Mouse (Mus musculus): ENCODE measurements around the gene Eml4. TPM values are rescaled to one million over a fixed set of nuclear protein-coding genes. Genes with fewer than 3 reads are reported as not detected.
A peak's percentile ranks its signal among the peaks of the same experiment; 100 is the strongest.

The Eml4 gene
- polyA plus RNA-seq, 1 experiment from 2014 or later = 4.7 TPM

- no peaks in the 10 kb centered on the region; the same call in 1 of the 2 replicates for H3K4me1 ChIP-seq (ENCODE audit: control insufficient read depth, low read depth, low read length)
- H3K4me2 ChIP-seq (ENCODE audit: low read depth, low read length) = no peak overlapping the region
- H3K27me3 ChIP-seq (ENCODE audit: control insufficient read depth, insufficient read depth, low read depth, low read length) = no peaks in the 10 kb centered on the region
- H3K4me3 ChIP-seq (ENCODE audit: low read depth, low read length) = no peak overlapping the region
- no peak for ATAC-seq (ENCODE audit: low read depth)
- H3K9ac ChIP-seq (ENCODE audit: low read depth, low read length) = no peak overlapping the region
- no peak overlapping the region for H3K27ac ChIP-seq (ENCODE audit: low read length)
- 64% methylated on average over 3 of the region's 3 CpGs for WGBS (ENCODE audit: insufficient replicate concordance)
- H3K9me3 ChIP-seq (replicated peaks; ENCODE audit: control insufficient read depth, low read length) = no peaks in the 10 kb centered on the region
- no peaks in the 10 kb centered on the region for H3K36me3 ChIP-seq (ENCODE audit: control insufficient read depth, insufficient read depth)
Observed at GRCm38 (mm10) chr17:83387161-83387560, 36.4 kb downstream of the Eml4 start.

GRCm38 (mm10) chr17:83394013-83394412 lies 43.3 kb downstream of the Eml4 start:
- no peaks in the 10 kb centered on the region for H3K36me3 ChIP-seq (ENCODE audit: control insufficient read depth, insufficient read depth)
- no peak overlapping the region for H3K4me3 ChIP-seq (ENCODE audit: low read depth, low read length)
- no peak overlapping the region for H3K4me2 ChIP-seq (ENCODE audit: low read depth, low read length)
- H3K27ac ChIP-seq (ENCODE audit: low read length) = no peak overlapping the region
- 38% methylated on average over 3 of the region's 3 CpGs for WGBS (ENCODE audit: insufficient replicate concordance)
- H3K4me1 ChIP-seq (ENCODE audit: control insufficient read depth, low read depth, low read length) = no peaks in the 10 kb centered on the region; the same call in 1 of the 2 replicates
- no peak overlapping the region for H3K9ac ChIP-seq (ENCODE audit: low read depth, low read length)
- H3K27me3 ChIP-seq (ENCODE audit: control insufficient read depth, insufficient read depth, low read depth, low read length) = no peaks in the 10 kb centered on the region
- ATAC-seq (ENCODE audit: low read depth) = no peak
- no peaks in the 10 kb centered on the region for H3K9me3 ChIP-seq (replicated peaks; ENCODE audit: control insufficient read depth, low read length)

GRCm38 (mm10) chr17:83397571-83398100 lies 46.9 kb downstream of the Eml4 start:
- peak; percentile 35; the same call in 1 of the 2 replicates for ATAC-seq (ENCODE audit: low read depth)

GRCm38 (mm10) chr17:83398756-83399155 lies 48.0 kb downstream of the Eml4 start:
- H3K36me3 ChIP-seq (ENCODE audit: control insufficient read depth, insufficient read depth) = peaks cover 3% of the 10 kb centered on the region
- H3K4me1 ChIP-seq (ENCODE audit: control insufficient read depth, low read depth, low read length) = no peaks in the 10 kb centered on the region; the same call in 1 of the 2 replicates
- no peak overlapping the region for H3K9ac ChIP-seq (ENCODE audit: low read depth, low read length)
- no peaks in the 10 kb centered on the region for H3K9me3 ChIP-seq (replicated peaks; ENCODE audit: control insufficient read depth, low read length)
- no peak overlapping the region for H3K4me2 ChIP-seq (ENCODE audit: low read depth, low read length)
- ATAC-seq (ENCODE audit: low read depth) = no peak
- WGBS (ENCODE audit: insufficient replicate concordance) = 65% methylated on average over 1 of the region's 1 CpGs
- H3K27me3 ChIP-seq (ENCODE audit: control insufficient read depth, insufficient read depth, low read depth, low read length) = no peaks in the 10 kb centered on the region
- H3K27ac ChIP-seq (ENCODE audit: low read length) = no peak overlapping the region
- H3K4me3 ChIP-seq (ENCODE audit: low read depth, low read length) = no peak overlapping the region

More at GRCm38 (mm10) chr17:83397571-83398100, 46.9 kb downstream of the Eml4 start:
- Histone ChIP-seq H3K4me3 (ENCODE audit: low read depth, low read length) (no peak overlapping the region), H3K36me3 (ENCODE audit: control insufficient read depth, insufficient read depth) (no peaks in the 10 kb centered on the region), H3K27ac (ENCODE audit: low read length) (peak overlapping the region; percentile 65), H3K27me3 (ENCODE audit: control insufficient read depth, insufficient read depth, low read depth, low read length) (no peaks in the 10 kb centered on the region), H3K4me1 (ENCODE audit: control insufficient read depth, low read depth, low read length) (no peaks in the 10 kb centered on the region; the same call in 1 of the 2 replicates), H3K9me3 (replicated peaks; ENCODE audit: control insufficient read depth, low read length) (no peaks in the 10 kb centered on the region), H3K9ac (ENCODE audit: low read depth, low read length) (no peak overlapping the region), H3K4me2 (ENCODE audit: low read depth, low read length) (no peak overlapping the region)
- 13% methylated on average over 6 of the region's 6 CpGs for WGBS (ENCODE audit: insufficient replicate concordance)

- Histone ChIP-seq H3K27ac (ENCODE audit: low read length) (no peak overlapping the region), H3K4me1 (ENCODE audit: control insufficient read depth, low read depth, low read length) (no peaks in the 10 kb centered on the region), H3K4me2 (ENCODE audit: low read depth, low read length) (no peak overlapping the region), H3K27me3 (ENCODE audit: control insufficient read depth, insufficient read depth, low read depth, low read length) (no peaks in the 10 kb centered on the region), H3K36me3 (ENCODE audit: control insufficient read depth, insufficient read depth) (no peaks in the 10 kb centered on the region), H3K9me3 (replicated peaks; ENCODE audit: control insufficient read depth, low read length) (no peaks in the 10 kb centered on the region), H3K4me3 (ENCODE audit: low read depth, low read length) (no peak overlapping the region), H3K9ac (ENCODE audit: low read depth, low read length) (no peak overlapping the region)
- WGBS (ENCODE audit: insufficient replicate concordance) = 70% methylated on average over 4 of the region's 4 CpGs
- no peak for ATAC-seq (ENCODE audit: low read depth)
Observed at GRCm38 (mm10) chr17:83430607-83431006, 79.9 kb downstream of the Eml4 start.

- Histone ChIP-seq H3K27ac (ENCODE audit: low read length) (no peak overlapping the region), H3K4me1 (ENCODE audit: control insufficient read depth, low read depth, low read length) (no peaks in the 10 kb centered on the region), H3K36me3 (ENCODE audit: control insufficient read depth, insufficient read depth) (no peaks in the 10 kb centered on the region; the same call in 1 of the 2 replicates), H3K4me2 (ENCODE audit: low read depth, low read length) (no peak overlapping the region), H3K9me3 (replicated peaks; ENCODE audit: control insufficient read depth, low read length) (no peaks in the 10 kb centered on the region), H3K27me3 (ENCODE audit: control insufficient read depth, insufficient read depth, low read depth, low read length) (no peaks in the 10 kb centered on the region), H3K9ac (ENCODE audit: low read depth, low read length) (no peak overlapping the region), H3K4me3 (ENCODE audit: low read depth, low read length) (no peak overlapping the region)
- no peak for ATAC-seq (ENCODE audit: low read depth)
- WGBS (ENCODE audit: insufficient replicate concordance) = 71% methylated on average over 4 of the region's 4 CpGs
Observed at GRCm38 (mm10) chr17:83443406-83443805, 92.7 kb downstream of the Eml4 start.

GRCm38 (mm10) chr17:83449583-83449982 lies 98.9 kb downstream of the Eml4 start:
- 65% methylated on average over 2 of the region's 2 CpGs for WGBS (ENCODE audit: insufficient replicate concordance)
- H3K36me3 ChIP-seq (ENCODE audit: control insufficient read depth, insufficient read depth) = peaks cover under 1% of the 10 kb centered on the region; the same call in 1 of the 2 replicates

GRCm38 (mm10) chr17:83451367-83451766 lies 100.6 kb downstream of the Eml4 start:
- ATAC-seq (ENCODE audit: low read depth) = no peak
- no peaks in the 10 kb centered on the region for H3K9me3 ChIP-seq (replicated peaks; ENCODE audit: control insufficient read depth, low read length)
- H3K27ac ChIP-seq (ENCODE audit: low read length) = no peak overlapping the region
- H3K4me3 ChIP-seq (ENCODE audit: low read depth, low read length) = no peak overlapping the region
- H3K9ac ChIP-seq (ENCODE audit: low read depth, low read length) = no peak overlapping the region
- H3K4me1 ChIP-seq (ENCODE audit: control insufficient read depth, low read depth, low read length) = no peaks in the 10 kb centered on the region
- H3K27me3 ChIP-seq (ENCODE audit: control insufficient read depth, insufficient read depth, low read depth, low read length) = no peaks in the 10 kb centered on the region
- WGBS (ENCODE audit: insufficient replicate concordance) = 69% methylated on average over 8 of the region's 8 CpGs
- H3K36me3 ChIP-seq (ENCODE audit: control insufficient read depth, insufficient read depth) = peaks cover 3% of the 10 kb centered on the region; the same call in 1 of the 2 replicates
- H3K4me2 ChIP-seq (ENCODE audit: low read depth, low read length) = no peak overlapping the region

More at GRCm38 (mm10) chr17:83449583-83449982, 98.9 kb downstream of the Eml4 start:
- Histone ChIP-seq H3K27me3 (ENCODE audit: control insufficient read depth, insufficient read depth, low read depth, low read length) (no peaks in the 10 kb centered on the region), H3K9me3 (replicated peaks; ENCODE audit: control insufficient read depth, low read length) (no peaks in the 10 kb centered on the region), H3K4me1 (ENCODE audit: control insufficient read depth, low read depth, low read length) (no peaks in the 10 kb centered on the region), H3K9ac (ENCODE audit: low read depth, low read length) (no peak overlapping the region), H3K4me3 (ENCODE audit: low read depth, low read length) (no peak overlapping the region), H3K27ac (ENCODE audit: low read length) (no peak overlapping the region), H3K4me2 (ENCODE audit: low read depth, low read length) (no peak overlapping the region)
- no peak for ATAC-seq (ENCODE audit: low read depth)

- no peak overlapping the region for H3K27ac ChIP-seq (ENCODE audit: low read length)
- 87% methylated on average over 3 of the region's 3 CpGs for WGBS (ENCODE audit: insufficient replicate concordance)
- H3K9me3 ChIP-seq (replicated peaks; ENCODE audit: control insufficient read depth, low read length) = no peaks in the 10 kb centered on the region
- H3K36me3 ChIP-seq (ENCODE audit: control insufficient read depth, insufficient read depth) = peaks cover 3% of the 10 kb centered on the region; the same call in 1 of the 2 replicates
- ATAC-seq (ENCODE audit: low read depth) = no peak
- H3K4me3 ChIP-seq (ENCODE audit: low read depth, low read length) = no peak overlapping the region
- H3K4me1 ChIP-seq (ENCODE audit: control insufficient read depth, low read depth, low read length) = no peaks in the 10 kb centered on the region
- no peak overlapping the region for H3K9ac ChIP-seq (ENCODE audit: low read depth, low read length)
- H3K27me3 ChIP-seq (ENCODE audit: control insufficient read depth, insufficient read depth, low read depth, low read length) = no peaks in the 10 kb centered on the region
- no peak overlapping the region for H3K4me2 ChIP-seq (ENCODE audit: low read depth, low read length)
Observed at GRCm38 (mm10) chr17:83451796-83452195, 101.1 kb downstream of the Eml4 start.
